Mouse (Mus musculus) spleen, adult 2 months (tissue): ENCODE measurements at regions not wholly inside any gene's neighbourhood (a gene's known extent, or its start where the extent isn't known, plus 50 kb on each side); places are given as distances from the start of the nearest gene placed in this dataset.
A peak's percentile ranks its signal among the peaks of the same experiment; 100 is the strongest.

Source experiments
- DNase-seq, 2 experiments: peaks; one replicate each; pipeline versions ENCODE4 v3.0.0 to v3.0.0-alpha.2; 2012 to 2021; ENCODE audit warnings: low spot score in 2 of 2, low read depth in 1 of 2
- H3K27ac ChIP-seq: fragments of 200-500 bp; 2 replicates; pipeline ENCODE4 v1.5.1; 2012; ENCODE audit warnings: low read length, inconsistent platforms; ENCODE audit not compliant: insufficient read depth
- H3K27me3 ChIP-seq: fragments of 200-500 bp; 2 replicates; pipeline ENCODE4 v1.6.1; 2012; ENCODE audit warnings: mild to moderate bottlenecking, moderate library complexity, low read length, inconsistent platforms; ENCODE audit not compliant: control insufficient read depth, insufficient read depth
- H3K36me3 ChIP-seq: fragments of 200-500 bp; 2 replicates; pipeline ENCODE4 v1.6.1; 2012; ENCODE audit warnings: mild to moderate bottlenecking, low read length, inconsistent platforms; ENCODE audit not compliant: control insufficient read depth, insufficient read depth
- H3K4me1 ChIP-seq: fragments of 200-500 bp; 2 replicates; pipeline ENCODE4 v1.6.1; 2011; ENCODE audit warnings: inconsistent platforms; ENCODE audit not compliant: control insufficient read depth, insufficient read depth, insufficient read length
- H3K4me3 ChIP-seq: fragments of 200-500 bp; 2 replicates; pipeline ENCODE4 v1.5.1; 2011; ENCODE audit warnings: mild to moderate bottlenecking, inconsistent platforms; ENCODE audit not compliant: insufficient read depth, insufficient read length; ENCODE audit errors: extremely low read depth
- CTCF ChIP-seq: fragments of 200-500 bp; IDR thresholded peaks from 2 replicates; pipeline ENCODE4 v1.5.1; 2011; ENCODE audit warnings: mild to moderate bottlenecking, inconsistent platforms; ENCODE audit not compliant: insufficient read depth, insufficient read length, insufficient replicate concordance; ENCODE audit errors: extremely low read depth
- POLR2A ChIP-seq: fragments of 200-500 bp; IDR thresholded peaks from 2 replicates; pipeline ENCODE4 v1.6.1; 2011; ENCODE audit warnings: low read depth, low read length, inconsistent platforms
- WGBS: fragments of 180-500 bp; shearing (Covaris S2); methylation state at CpG from one replicate; pipeline ENCODE4 v1.1.7; 2018; 5-methylcytosine and 5-hydroxymethylcytosine counted together

GRCm38 (mm10) chr1:88564825-88565224, 55.0 kb upstream of the Glrp1 start:
- Histone ChIP-seq H3K27me3 (no peaks in the 10 kb centered on the region), H3K4me1 (no peaks in the 10 kb centered on the region; the same call in 1 of the 2 replicates), H3K4me3 (no peak overlapping the region), H3K27ac (no peak overlapping the region), H3K36me3 (no peaks in the 10 kb centered on the region)
- WGBS, result 77% methylated on average over 4 of the region's 4 CpGs
- no peak for TF ChIP-seq CTCF
- TF ChIP-seq POLR2A, result no peak
- no peak for DNase-seq

GRCm38 (mm10) chr1:88562361-88562760, 52.5 kb upstream of the Glrp1 start:
- 27% methylated on average over 3 of the region's 3 CpGs for WGBS
- Histone ChIP-seq H3K27ac (no peak overlapping the region), H3K4me1 (no peaks in the 10 kb centered on the region; the same call in 1 of the 2 replicates), H3K36me3 (no peaks in the 10 kb centered on the region), H3K27me3 (no peaks in the 10 kb centered on the region), H3K4me3 (no peak overlapping the region)
- TF ChIP-seq CTCF (peak; percentile 91; the same call in 1 of the 2 replicates), POLR2A (no peak)
- peak; percentile 42 to 82 for DNase-seq

GRCm38 (mm10) chr1:88560771-88561170, 50.9 kb upstream of the Glrp1 start:
- no peak for DNase-seq
- H3K36me3 ChIP-seq, result no peaks in the 10 kb centered on the region
- no peak overlapping the region for H3K4me3 ChIP-seq
- no peak overlapping the region for H3K27ac ChIP-seq
- no peaks in the 10 kb centered on the region; the same call in 1 of the 2 replicates for H3K4me1 ChIP-seq
- 80% methylated on average over 8 of the region's 8 CpGs for WGBS
- TF ChIP-seq CTCF, result no peak
- TF ChIP-seq POLR2A, result no peak
- H3K27me3 ChIP-seq, result no peaks in the 10 kb centered on the region
